Mouse (Mus musculus) embryonic stem cell, embryonic (primary cell): ENCODE results near the gene Anxa2.

Experiments used
- CTCF ChIA-PET, 4 experiments: fragments of 300-600 bp in 2 of 4; fragments of 350-600 bp in 2 of 4; sonication (Branson Sonifier 250); formaldehyde crosslinking; loops; one replicate each; lab custom pipeline; 2022; ENCODE audit warnings: inconsistent platforms in 2 of 4; lab: Charles Lee
- POLR2A ChIA-PET, 4 experiments: fragments of 300-600 bp in 2 of 4; fragments of 350-600 bp in 2 of 4; sonication (Branson Sonifier 250); formaldehyde crosslinking; loops; one replicate each; lab custom pipeline; 2022; ENCODE audit warnings: antibody characterized with exemption in 4 of 4, inconsistent platforms in 1 of 4; lab: Charles Lee

The Anxa2 gene

GRCm38 (mm10) chr9:69477195-69477823 lies 23.9 kb downstream of the Anxa2 start:
- ChIA-PET CTCF (interaction anchor here in 1 of 4 experiments (0.7 kb wide), 1 partner anchor 58 kb away, joined by 3 read pairs; no protein-coding TSS in a partner anchor), POLR2A (interaction anchor here in 2 of 4 experiments (0.6 kb wide), 2 partner anchors 397 to 493 kb away, joined by 3 read pairs; no protein-coding TSS in a partner anchor)

GRCm38 (mm10) chr9:69477824-69478222 lies 24.4 kb downstream of the Anxa2 start:
- ChIA-PET POLR2A (interaction anchor here in 1 of 4 experiments (0.6 kb wide), 1 partner anchor 493 kb away, joined by 3 read pairs; no protein-coding TSS in a partner anchor), CTCF (no interaction called here)

- ChIA-PET CTCF (interaction anchor here (0.5 to 4.4 kb wide), 89 partner anchors 8 to 1997 kb away, joined by 3 to 64 read pairs (median 4); no protein-coding TSS in a partner anchor), POLR2A (interaction anchor here in 2 of 4 experiments (0.5 to 1.7 kb wide), 9 partner anchors 11 to 1908 kb away, joined by 3 to 4 read pairs (median 3); no protein-coding TSS in a partner anchor)
These were observed 26.9 kb downstream of the Anxa2 start for GRCm38 (mm10) chr9:69480344-69480743.

GRCm38 (mm10) chr9:69483811-69484210 lies 30.4 kb downstream of the Anxa2 start:
- CTCF ChIA-PET: interaction anchor here in 1 of 4 experiments (1.4 kb wide), 1 partner anchor 19 kb away, joined by 5 read pairs; no protein-coding TSS in a partner anchor
- POLR2A ChIA-PET: no interaction called here

- ChIA-PET CTCF (interaction anchor here (0.6 to 1.9 kb wide), 4 partner anchors 104 to 529 kb away, joined by 3 to 8 read pairs (median 4); no protein-coding TSS in a partner anchor), POLR2A (no interaction called here)
These were observed 32.7 kb downstream of the Anxa2 start for GRCm38 (mm10) chr9:69486140-69486539.

GRCm38 (mm10) chr9:69488510-69488909 lies 35.1 kb downstream of the Anxa2 start:
- POLR2A ChIA-PET: no interaction called here
- CTCF ChIA-PET: interaction anchor here (0.7 to 2.8 kb wide), 25 partner anchors 8 to 1473 kb away, joined by 3 to 22 read pairs (median 3); no protein-coding TSS in a partner anchor

- POLR2A ChIA-PET: no interaction called here
These were observed 35.6 kb downstream of the Anxa2 start for GRCm38 (mm10) chr9:69488972-69489371.

GRCm38 (mm10) chr9:69492809-69493208 lies 39.4 kb downstream of the Anxa2 start:
- ChIA-PET POLR2A (no interaction called here), CTCF (no interaction called here)

More at GRCm38 (mm10) chr9:69488972-69489371, 35.6 kb downstream of the Anxa2 start:
- CTCF ChIA-PET: interaction anchor here (0.6 to 2.8 kb wide), 27 partner anchors 9 to 1474 kb away, joined by 3 to 22 read pairs (median 3); no protein-coding TSS in a partner anchor

- ChIA-PET CTCF (interaction anchor here (0.5 to 3.5 kb wide), 34 partner anchors 9 to 699 kb away, joined by 3 to 20 read pairs (median 3); no protein-coding TSS in a partner anchor), POLR2A (no interaction called here)
These were observed 49.1 kb downstream of the Anxa2 start for GRCm38 (mm10) chr9:69502504-69502903.

- CTCF ChIA-PET: interaction anchor here in 2 of 4 experiments (0.7 to 1.4 kb wide), 4 partner anchors 27 to 230 kb away, joined by 3 to 4 read pairs (median 4); no protein-coding TSS in a partner anchor
- POLR2A ChIA-PET: no interaction called here
These were observed 52.2 kb downstream of the Anxa2 start for GRCm38 (mm10) chr9:69505611-69506010.

GRCm38 (mm10) chr9:69507206-69507605 lies 53.8 kb downstream of the Anxa2 start:
- ChIA-PET POLR2A (no interaction called here), CTCF (interaction anchor here in 3 of 4 experiments (0.5 to 1.5 kb wide), 5 partner anchors 10 to 373 kb away, joined by 3 to 5 read pairs (median 3); no protein-coding TSS in a partner anchor)

GRCm38 (mm10) chr9:69508016-69508415 lies 54.6 kb downstream of the Anxa2 start:
- POLR2A ChIA-PET: no interaction called here
- CTCF ChIA-PET: no interaction called here

GRCm38 (mm10) chr9:69511881-69512590 lies 58.6 kb downstream of the Anxa2 start:
- POLR2A ChIA-PET: interaction anchor here in 1 of 4 experiments (0.7 kb wide), 1 partner anchor 633 kb away, joined by 3 read pairs; no protein-coding TSS in a partner anchor
- CTCF ChIA-PET: interaction anchor here in 2 of 4 experiments (1.6 to 2.0 kb wide), 3 partner anchors 9 to 32 kb away, joined by 4 to 6 read pairs (median 4); no protein-coding TSS in a partner anchor

- CTCF ChIA-PET: interaction anchor here in 2 of 4 experiments (0.6 to 2.0 kb wide), 3 partner anchors 9 to 32 kb away, joined by 3 to 6 read pairs (median 4); no protein-coding TSS in a partner anchor
- POLR2A ChIA-PET: no interaction called here
These were observed 59.3 kb downstream of the Anxa2 start for GRCm38 (mm10) chr9:69512726-69513125.

GRCm38 (mm10) chr9:69514206-69514605 lies 60.8 kb downstream of the Anxa2 start:
- CTCF ChIA-PET: interaction anchor here in 1 of 4 experiments (0.5 kb wide), 1 partner anchor 458 kb away, joined by 4 read pairs; no protein-coding TSS in a partner anchor
- POLR2A ChIA-PET: interaction anchor here in 1 of 4 experiments (0.9 kb wide), 1 partner anchor 59 kb away, joined by 3 read pairs; no protein-coding TSS in a partner anchor

GRCm38 (mm10) chr9:69515416-69515815 lies 62.0 kb downstream of the Anxa2 start:
- POLR2A ChIA-PET: no interaction called here
- CTCF ChIA-PET: interaction anchor here in 1 of 4 experiments (1.3 kb wide), 1 partner anchor 13 kb away, joined by 4 read pairs; no protein-coding TSS in a partner anchor

GRCm38 (mm10) chr9:69517387-69518035 lies 64.1 kb downstream of the Anxa2 start:
- ChIA-PET CTCF (interaction anchor here in 3 of 4 experiments (0.5 to 1.0 kb wide), 4 partner anchors 8 to 313 kb away, joined by 3 to 4 read pairs (median 3); no protein-coding TSS in a partner anchor), POLR2A (interaction anchor here in 1 of 4 experiments (1.5 kb wide), 1 partner anchor 18 kb away, joined by 4 read pairs; no protein-coding TSS in a partner anchor)
